12 mouse cellular contexts compared by ENCODE assay signal in genomic region chr2:160610012-160610411, GRCm38 (mm10). TPM values are rescaled to one million over a fixed set of nuclear protein-coding genes. Genes with fewer than 3 reads are reported as not detected.
DNase-seq lines count a peak whose midpoint lies in the region; TF ChIP-seq lines count a peak whose summit lies in the region.
"Had no signal": no experiment of that assay in that cellular context is flagged by ENCODE, and none has a peak within 500 bp of the region (broad histone marks: within the 10 kb centered on the region; RNA-seq: fewer than 3 reads in every experiment).

No protein-coding gene starts in this region.

- no peak overlapping the region for H3K27ac ChIP-seq in layer of hippocampus, adult 2 months
- H3K27ac ChIP-seq: stomach, postnatal 0 days had no signal

- no peak overlapping the region for H3K4me3 ChIP-seq in layer of hippocampus, adult 2 months
- H3K4me3 ChIP-seq: megakaryocyte, embryonic 14.5 days had no signal

- peak; percentile 6 for DNase-seq in adrenal gland, postnatal 25 days
- DNase-seq in adrenal gland, adult 2 months = no peak
- DNase-seq in layer of hippocampus, adult 2 months (ENCODE audit: low spot score in 2 of 2) = peak; percentile 28 to 54
- DNase-seq in layer of hippocampus, adult 9-11 months = no peak
- peak; percentile 66 for DNase-seq in right cerebral cortex, postnatal 4 days
- DNase-seq in right cerebral cortex, postnatal 36 days (ENCODE audit: low spot score in 2 of 2) = no peak
- DNase-seq in kidney, postnatal 10 days = no peak
- no peak for DNase-seq in heart, postnatal 4 days
- DNase-seq: heart, postnatal 36 days; kidney, postnatal 14 days had no signal

- no peak for TF ChIP-seq CTCF in layer of hippocampus, adult 2 months (conservative IDR thresholded peaks at IDR 0.05)

RNA-seq across cellular contexts. Expression of gene Top1, which starts 35.7 kb away (rescaled TPM):
- total RNA-seq in adrenal gland, postnatal 25 days (2021) = 89.8 and 97.7 TPM in 2 replicates
- total RNA-seq in adrenal gland, adult 2 months (2021) = 100 to 1,000 TPM in 1 of 2 experiments, 10 to 100 TPM in 1; 61.4 to 104 TPM
- 46.1 and 66.4 TPM in 2 replicates for polyA plus RNA-seq in adrenal gland, adult 2 months (2012; rRNA removed)
- 10 to 100 TPM; 79.4 to 83.9 TPM for total RNA-seq in layer of hippocampus, adult 2 months (2021)
- total RNA-seq in heart, postnatal 4 days (2021) = 10 to 100 TPM; 56.2 to 63.2 TPM

Comparison
In these comparisons a context has a peak if more than half of its experiments do, and no peak if none do; other contexts are left out.
1. DNase-seq: peak in adrenal gland, postnatal 25 days (single experiment), layer of hippocampus, adult 2 months (2 of 2) and right cerebral cortex, postnatal 4 days (single experiment); none in adrenal gland, adult 2 months (single experiment), layer of hippocampus, adult 9-11 months (single experiment), right cerebral cortex, postnatal 36 days (0 of 2), kidney, postnatal 10 days (single experiment) and heart, postnatal 4 days (single experiment).